ENCODE assay signal across 25 mouse cellular contexts in the genomic region with DNA sequence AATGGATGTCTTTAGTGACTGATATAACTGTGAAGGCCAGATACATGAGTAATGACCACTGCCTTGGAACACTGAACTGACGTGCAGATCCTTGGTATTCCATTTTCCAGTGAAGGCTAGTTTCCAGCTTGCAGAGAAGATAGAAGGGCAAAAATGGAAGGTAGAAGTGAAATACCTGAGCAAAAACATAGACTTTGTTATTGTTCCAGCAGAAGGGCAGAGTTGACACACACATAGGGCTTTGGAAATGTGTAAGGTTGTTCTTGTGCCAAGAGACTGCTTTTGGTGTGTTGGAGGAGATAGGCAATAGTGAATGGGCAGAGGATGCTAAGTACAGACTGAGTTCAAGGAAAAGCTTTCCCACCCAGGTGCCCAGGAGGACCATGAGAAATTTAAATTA.
"Had no signal": no experiment of that assay in that cellular context is flagged by ENCODE, and none has a peak within 500 bp of the region (broad histone marks: within the 10 kb centered on the region; RNA-seq: fewer than 3 reads in every experiment).

No protein-coding gene starts in this region.

- H3K4me1 ChIP-seq: heart, embryonic 10.5 days; heart, embryonic 12.5 days; hindbrain, embryonic 13.5 days; intestine, embryonic 15.5 days; liver, embryonic 13.5 days; liver, embryonic 15.5 days had no signal

- DNase-seq: gastrocnemius, adult 2 months; gastrocnemius, postnatal 10 days; gastrocnemius, postnatal 25 days; heart, adult 18-20 months; heart, postnatal 10 days; kidney, adult 18-20 months; kidney, adult 8-10 months; kidney, postnatal 10 days; kidney, postnatal 25 days; kidney, postnatal 4 days; liver; liver, embryonic 13.5 days; liver, postnatal 0 days had no signal

- H3K36me3 ChIP-seq: heart, embryonic 10.5 days; heart, embryonic 12.5 days; hindbrain, embryonic 13.5 days; intestine, embryonic 15.5 days; limb, embryonic 10.5 days; limb, embryonic 12.5 days; liver, embryonic 13.5 days; liver, embryonic 15.5 days had no signal

- H3K9ac ChIP-seq: heart, embryonic 12.5 days; hindbrain, embryonic 13.5 days; intestine, embryonic 15.5 days; limb, embryonic 12.5 days; liver, embryonic 13.5 days; liver, embryonic 15.5 days; liver, postnatal 0 days had no signal

- H3K4me2 ChIP-seq: heart, embryonic 12.5 days; hindbrain, embryonic 13.5 days; intestine, embryonic 15.5 days; limb, embryonic 12.5 days; liver, embryonic 11.5 days; liver, embryonic 13.5 days; liver, embryonic 15.5 days had no signal

- H3K9me3 ChIP-seq: hindbrain, embryonic 13.5 days; intestine, embryonic 15.5 days; liver, embryonic 13.5 days; liver, embryonic 15.5 days had no signal

- H3K27ac ChIP-seq: gastrocnemius, adult 2 months; heart, embryonic 10.5 days; hindbrain, embryonic 13.5 days; intestine, embryonic 15.5 days; layer of hippocampus, adult 2 months; limb, embryonic 10.5 days; limb, embryonic 12.5 days; liver, embryonic 13.5 days; liver, embryonic 15.5 days had no signal

- H3K27me3 ChIP-seq: heart, embryonic 12.5 days; hindbrain, embryonic 13.5 days; intestine, embryonic 15.5 days; limb, embryonic 12.5 days; liver, embryonic 13.5 days; liver, embryonic 15.5 days had no signal

- ATAC-seq: hindbrain, embryonic 16.5 days; inflammation-experienced regulatory T-cells, adult 6 months; intestine, embryonic 15.5 days; intestine, postnatal 0 days; liver, postnatal 0 days had no signal

- H3K4me3 ChIP-seq: gastrocnemius, adult 2 months; heart, embryonic 10.5 days; heart, embryonic 12.5 days; hindbrain, embryonic 13.5 days; intestine, embryonic 15.5 days; layer of hippocampus, adult 2 months; limb, embryonic 10.5 days; limb, embryonic 12.5 days; liver, embryonic 13.5 days; liver, embryonic 15.5 days had no signal
